Mouse (Mus musculus) ovary, adult 10 weeks (tissue): Measurements from ENCODE around the gene Hist1h4c. TPM values are rescaled to one million over a fixed set of nuclear protein-coding genes. Genes with fewer than 3 reads are reported as not detected.

Source experiments
- polyA plus RNA-seq: library from polyadenylated mRNA; stranded (reverse); fragments of 350-450 nt; fragmentation: Illumina TruSeq; extraction: RNeasy Lipid Tissue Mini Kit (QIAGEN cat#74804); gene quantifications from one replicate; pipeline ENCODE4 v1.2.3, GENCODE M21; 2014

Hist1h4c gene
- not detected for polyA plus RNA-seq

GRCm38 (mm10) chr13:23698300-23698693 lies at the start of gene Hist1h4c:
TSS of gene Hist1h4c (minus strand) at chr13:23698454.

GRCm38 (mm10) chr13:23746201-23747080 lies 48.2 kb upstream of the Hist1h4c start, which contains the start of gene Hist1h2bb:
TSS of gene Hist1h2bb (plus strand) at chr13:23746734.

GRCm38 (mm10) chr13:23745381-23746161 lies 47.3 kb upstream of the Hist1h4c start, which contains the start of gene Hist1h3c:
TSS of gene Hist1h3c (minus strand) at chr13:23745602.

GRCm38 (mm10) chr13:23738677-23739068 lies 40.4 kb upstream of the Hist1h4c start, which contains the start of gene Hist1h1c:
TSS of gene Hist1h1c (plus strand) at chr13:23738808.

GRCm38 (mm10) chr13:23710374-23711089 lies 12.3 kb upstream of the Hist1h4c start, which contains the start of gene Hfe:
TSS of gene Hfe (minus strand) at chr13:23710854.

GRCm38 (mm10) chr13:23695514-23695913 lies 2.7 kb downstream of the Hist1h4c start, which contains the start of gene Hist1h1t:
TSS of gene Hist1h1t (plus strand) at chr13:23695814.

GRCm38 (mm10) chr13:23683755-23684281 lies 14.4 kb downstream of the Hist1h4c start, which contains the start of the genes Hist1h2ac and Hist1h2bc:
TSS of gene Hist1h2ac (minus strand) at chr13:23683948.
TSS of gene Hist1h2bc (plus strand) at chr13:23684199.

Other genes with a start within 250 kb of the Hist1h4c start
- 0.17 TPM for gene Btn1a1, start 232.6 kb downstream of the Hist1h4c start, polyA plus RNA-seq
- gene Btn2a2, start 209.6 kb downstream of the Hist1h4c start, polyA plus RNA-seq: not detected
- gene Hist1h4h, start 167.4 kb downstream of the Hist1h4c start, polyA plus RNA-seq: not detected
- gene Hist1h2af, start 164.5 kb downstream of the Hist1h4c start, polyA plus RNA-seq: not detected
- gene Hist1h3g, start 163.0 kb downstream of the Hist1h4c start, polyA plus RNA-seq: not detected
- gene Hist1h2bh, start 155.1 kb downstream of the Hist1h4c start, polyA plus RNA-seq: 1.00 TPM
- not detected for gene Hist1h3f, start 154.4 kb downstream of the Hist1h4c start, polyA plus RNA-seq
- gene Hist1h4f, start 146.8 kb downstream of the Hist1h4c start, polyA plus RNA-seq: not detected
- 0.14 TPM for gene Hist1h1d, start 145.2 kb downstream of the Hist1h4c start, polyA plus RNA-seq
- gene Hist1h3e, start 136.1 kb downstream of the Hist1h4c start, polyA plus RNA-seq: not detected
- gene Hist1h2ae, start 127.2 kb downstream of the Hist1h4c start, polyA plus RNA-seq: 0.80 TPM
- not detected for gene Hist1h2bg, start 127.1 kb downstream of the Hist1h4c start, polyA plus RNA-seq
- gene Hist1h2bf, start 124.3 kb downstream of the Hist1h4c start, polyA plus RNA-seq: not detected
- gene Hist1h2ad, start 124.1 kb downstream of the Hist1h4c start, polyA plus RNA-seq: not detected
- gene Hist1h3d, start 122.7 kb downstream of the Hist1h4c start, polyA plus RNA-seq: 0.37 TPM
- 0.57 TPM for gene Hist1h4d, start 116.9 kb downstream of the Hist1h4c start, polyA plus RNA-seq
- gene Hist1h2be, start 77.3 kb downstream of the Hist1h4c start, polyA plus RNA-seq: 3.4 TPM
- gene Hist1h1e, start 75.9 kb downstream of the Hist1h4c start, polyA plus RNA-seq: 0.40 TPM
- gene Hist1h2ac, start 14.5 kb downstream of the Hist1h4c start, polyA plus RNA-seq: 0.83 TPM
- gene Hist1h2bc, start 14.3 kb downstream of the Hist1h4c start, polyA plus RNA-seq: 68.0 TPM
- not detected for gene Hist1h1t, start 2.6 kb downstream of the Hist1h4c start, polyA plus RNA-seq
- gene Hfe, start 12.4 kb upstream of the Hist1h4c start, polyA plus RNA-seq: 24.7 TPM
- 9.9 TPM for gene Hist1h1c, start 40.4 kb upstream of the Hist1h4c start, polyA plus RNA-seq
- not detected for gene Hist1h3c, start 47.1 kb upstream of the Hist1h4c start, polyA plus RNA-seq
- gene Hist1h2bb, start 48.3 kb upstream of the Hist1h4c start, polyA plus RNA-seq: not detected
- gene Hist1h2ab, start 52.7 kb upstream of the Hist1h4c start, polyA plus RNA-seq: not detected
- not detected for gene Hist1h3b, start 53.8 kb upstream of the Hist1h4c start, polyA plus RNA-seq
- not detected for gene Hist1h4b, start 58.6 kb upstream of the Hist1h4c start, polyA plus RNA-seq
- gene Hist1h4a, start 62.8 kb upstream of the Hist1h4c start, polyA plus RNA-seq: not detected
- not detected for gene Hist1h3a, start 63.9 kb upstream of the Hist1h4c start, polyA plus RNA-seq
- not detected for gene Hist1h1a, start 65.2 kb upstream of the Hist1h4c start, polyA plus RNA-seq
- gene Trim38, start 71.5 kb upstream of the Hist1h4c start, polyA plus RNA-seq: not detected
- 0.09 TPM for gene Slc17a2, start 108.5 kb upstream of the Hist1h4c start, polyA plus RNA-seq
- not detected for gene Slc17a3, start 141.0 kb upstream of the Hist1h4c start, polyA plus RNA-seq
- gene Slc17a1, start 169.3 kb upstream of the Hist1h4c start, polyA plus RNA-seq: not detected
- not detected for gene Slc17a4, start 216.6 kb upstream of the Hist1h4c start, polyA plus RNA-seq
- gene Hist1h2ba, start 235.7 kb upstream of the Hist1h4c start, polyA plus RNA-seq: not detected
- gene Hist1h2aa, start 236.0 kb upstream of the Hist1h4c start, polyA plus RNA-seq: not detected